Mouse (Mus musculus) Muller cell, postnatal 12 days (primary cell): ENCODE results near the gene Clec3a.

Experiments used
- DNase-seq: peaks from one replicate; pipeline ENCODE4 v3.0.0-alpha.2; 2015; ENCODE audit errors: inconsistent ontology term

The Clec3a gene

DNA sequence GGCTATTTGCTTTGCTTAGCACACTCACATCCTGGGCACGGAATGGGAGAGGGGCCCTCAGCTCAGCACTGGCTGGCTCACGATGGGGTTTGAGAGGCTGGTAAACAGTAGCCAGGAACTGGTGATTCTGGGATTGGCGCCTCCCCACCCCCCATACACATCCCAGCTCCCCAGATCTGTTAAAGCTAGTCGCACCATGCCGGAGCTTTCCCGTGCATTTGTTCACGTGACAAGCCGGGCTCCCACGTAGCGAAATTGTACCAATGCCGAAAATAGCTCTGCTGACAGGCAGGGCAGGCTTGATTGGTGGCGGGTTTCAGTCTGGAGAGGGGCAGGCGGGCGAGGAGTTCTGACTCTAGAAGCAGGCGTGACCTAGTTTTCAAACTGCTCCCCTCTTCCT is 38.1 kb downstream of the Clec3a start:
- DNase-seq, result no peak

DNA sequence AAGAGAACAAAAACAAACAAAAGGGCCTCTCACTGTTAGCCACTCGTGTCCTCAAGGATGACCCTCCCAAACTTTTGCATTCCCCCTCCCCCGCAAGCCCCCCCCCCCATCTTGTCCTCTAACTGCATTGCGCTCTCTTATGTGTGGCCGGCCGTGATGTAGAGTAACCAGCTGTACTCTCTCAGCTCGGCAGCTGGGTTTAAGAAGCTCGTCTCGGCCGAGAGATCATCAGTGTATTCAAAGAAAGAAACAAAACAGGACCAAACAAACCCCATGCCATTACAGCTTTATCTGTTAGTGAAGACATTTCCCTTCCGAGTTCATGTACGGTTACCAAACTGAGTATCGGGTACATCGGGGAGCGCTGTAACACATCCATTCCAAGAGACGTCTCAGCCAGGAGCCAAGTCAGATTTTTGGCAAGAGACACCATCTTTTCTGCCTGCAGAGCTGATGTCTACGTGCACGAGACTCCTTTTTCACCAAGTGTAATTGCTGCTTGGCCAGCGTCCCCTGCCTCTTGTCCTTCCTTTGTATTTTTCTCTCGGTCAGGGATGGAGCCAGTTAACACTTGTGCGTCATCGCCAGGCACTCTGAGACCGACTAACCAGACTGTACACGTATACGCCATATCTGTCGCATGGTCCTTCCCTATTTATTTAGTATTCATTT is 40.4 kb downstream of the Clec3a start:
- no peak for DNase-seq

DNA sequence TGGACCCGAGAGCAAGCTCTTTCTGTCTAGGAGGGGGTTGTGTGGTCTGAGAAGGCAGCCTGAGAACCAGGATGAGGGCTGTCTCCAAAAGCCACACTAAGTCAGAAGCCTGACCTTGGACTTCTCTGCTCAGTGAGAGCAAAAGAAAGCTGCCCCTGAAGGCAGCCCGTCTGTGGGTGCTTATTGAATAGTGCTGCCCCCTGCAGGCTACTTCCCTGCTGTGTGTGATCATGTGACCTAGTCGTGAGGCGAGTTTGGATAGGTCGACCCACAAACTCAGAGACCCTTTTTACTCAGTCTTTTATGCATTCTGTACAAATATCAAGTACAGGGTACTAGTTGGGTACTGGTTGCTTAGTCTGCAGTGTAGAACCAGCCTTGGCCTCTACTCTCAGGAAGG is 42.7 kb downstream of the Clec3a start:
- DNase-seq, result no peak

DNA sequence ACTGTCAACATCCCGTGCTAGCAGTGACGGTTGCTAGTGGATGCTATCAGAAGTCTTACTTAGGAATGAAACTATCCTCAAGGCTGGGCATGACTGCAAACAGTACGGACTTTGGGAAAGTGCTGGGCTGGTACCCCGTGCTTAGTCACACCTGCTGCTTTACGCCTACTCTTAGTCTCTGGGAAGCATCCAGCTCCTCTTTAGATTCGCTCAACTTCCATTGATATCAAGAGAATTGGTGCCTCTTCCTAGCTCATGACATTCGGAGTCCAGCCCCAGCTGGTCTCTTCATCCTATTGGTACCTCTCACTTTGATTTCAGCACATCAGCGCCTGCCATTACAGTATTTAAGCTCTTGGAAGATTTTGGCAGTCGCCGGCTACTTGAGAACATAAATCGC is 44.7 kb downstream of the Clec3a start:
- DNase-seq, result no peak

DNA sequence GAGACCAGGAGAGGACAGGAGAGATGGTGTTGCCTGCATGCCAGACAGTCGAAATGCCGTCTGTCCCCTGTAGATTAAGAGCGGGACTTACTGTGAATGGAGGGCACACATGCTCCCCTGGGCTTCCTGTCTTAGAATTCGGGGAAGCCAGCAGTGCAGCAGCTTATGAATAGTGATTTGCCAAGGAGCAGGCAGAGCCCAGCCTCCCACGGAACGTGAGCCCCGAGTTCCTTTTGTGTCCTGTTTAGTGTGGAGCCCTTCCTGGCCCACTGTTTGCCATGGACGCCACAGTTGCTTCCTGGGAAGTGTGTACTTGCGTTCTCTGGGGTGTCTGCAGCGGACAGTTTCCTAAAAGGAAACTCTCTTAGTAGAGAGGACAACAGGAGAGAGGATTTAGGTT is 45.4 kb downstream of the Clec3a start:
- DNase-seq, result no peak

DNA sequence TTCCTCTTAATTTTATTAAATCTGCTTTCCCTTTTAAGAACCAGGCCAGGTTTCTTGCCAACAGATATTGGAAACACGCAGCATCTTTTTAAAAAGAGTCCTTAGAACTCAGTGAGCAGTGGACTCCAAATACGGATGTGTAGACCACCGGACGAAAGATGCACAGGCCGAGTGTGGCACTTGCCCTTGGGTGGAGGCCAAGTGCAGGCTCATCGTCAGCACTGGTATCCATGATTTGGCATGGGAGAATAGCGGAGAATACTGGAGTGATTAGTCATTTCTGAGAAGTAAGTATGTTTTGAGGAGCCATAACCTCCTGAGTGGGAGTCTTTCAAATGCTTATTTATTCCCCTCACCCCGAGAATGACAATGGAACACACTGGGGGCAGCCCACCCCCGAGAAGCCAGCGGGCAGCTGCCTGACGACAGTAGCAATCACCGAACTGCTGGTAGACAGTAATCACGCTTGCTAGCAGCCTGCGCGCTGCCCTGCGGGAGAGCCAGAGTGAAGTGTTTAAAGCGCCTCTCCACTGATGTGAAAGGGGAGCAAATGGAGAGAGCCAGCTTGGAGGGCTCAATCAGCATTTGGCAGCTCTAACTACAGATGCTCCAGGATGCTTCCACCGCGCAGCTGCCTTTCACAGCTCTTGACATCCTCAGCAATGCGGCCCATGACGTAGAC is 50.8 kb downstream of the Clec3a start:
- DNase-seq, result peak; percentile 84

DNA sequence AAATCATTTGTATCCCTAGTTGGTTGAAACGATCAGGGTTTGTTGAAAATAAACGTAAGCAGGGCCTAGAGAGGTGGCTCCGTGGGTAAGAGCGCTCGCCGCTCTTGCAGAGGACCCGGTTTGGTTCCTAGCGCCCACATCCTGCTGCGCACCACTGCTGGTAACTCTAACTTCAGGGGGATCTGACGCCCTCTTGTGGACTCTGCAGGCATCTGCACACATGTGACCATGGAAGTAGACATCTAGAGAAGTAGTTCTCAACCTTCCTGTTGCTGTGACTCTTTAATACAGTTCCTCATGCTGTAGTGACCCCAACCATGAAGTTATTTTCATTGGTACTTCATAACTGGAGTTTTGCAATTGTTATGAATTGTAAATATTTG is 51.3 kb downstream of the Clec3a start:
- DNase-seq, result no peak

DNA sequence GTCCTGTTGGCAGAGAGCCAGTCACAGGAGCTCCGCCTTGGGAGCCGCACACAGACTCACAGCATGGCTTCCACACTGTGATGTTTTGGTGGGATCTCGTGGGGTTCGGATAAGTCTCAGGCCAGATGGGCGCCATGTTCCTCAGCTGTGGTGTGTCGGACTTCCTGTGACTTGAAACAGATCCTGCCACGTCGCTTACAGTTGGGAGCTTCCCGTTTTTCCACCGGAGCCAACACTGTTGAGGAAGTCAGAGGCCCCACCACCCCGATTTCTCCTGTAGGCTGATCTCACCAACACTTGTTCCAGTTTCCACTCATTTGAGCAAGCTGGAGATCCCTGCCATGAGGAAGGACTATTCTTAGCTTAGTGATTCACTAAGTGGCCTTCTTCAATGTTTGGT is 55.7 kb downstream of the Clec3a start:
- no peak for DNase-seq
